Mouse (Mus musculus): ENCODE data around the gene Hunk. TPM values are rescaled to one million over a fixed set of nuclear protein-coding genes. Genes with fewer than 3 reads are reported as not detected.

The Hunk gene
- polyA plus RNA-seq, 1 experiment: 15.5 TPM

GRCm38 (mm10) chr16:90534591-90534990, 148.8 kb downstream of the Hunk start:
- Histone ChIP-seq H3K27ac (ENCODE audit: insufficient read depth, low read length) (no peak overlapping the region), H3K4me1 (ENCODE audit: control insufficient read depth, insufficient read depth, low read length) (no peaks in the 10 kb centered on the region), H3K27me3 (ENCODE audit: control insufficient read depth, insufficient read depth, low read length, poor library complexity, severe bottlenecking) (no peaks in the 10 kb centered on the region), H3K36me3 (ENCODE audit: control insufficient read depth, insufficient read depth, low read length, poor library complexity, severe bottlenecking) (no peaks in the 10 kb centered on the region), H3K9ac (ENCODE audit: low read depth, poor library complexity, severe bottlenecking) (no peak overlapping the region), H3K4me3 (ENCODE audit: low read depth, low read length) (no peak overlapping the region), H3K9me3 (replicated peaks; ENCODE audit: control insufficient read depth, insufficient read depth, low read length, poor library complexity, severe bottlenecking) (no peaks in the 10 kb centered on the region)
- TF ChIP-seq EP300 (IDR thresholded peaks at IDR 0.05; ENCODE audit: insufficient read depth, low read depth, low read length): no peak
- TF ChIP-seq POLR2A (IDR thresholded peaks at IDR 0.05; ENCODE audit: insufficient read depth, low read length): no peak
- no peak for TF ChIP-seq CTCF (IDR thresholded peaks at IDR 0.05; ENCODE audit: low read depth, low read length)

GRCm38 (mm10) chr16:90538926-90539325, 153.1 kb downstream of the Hunk start:
- no peak overlapping the region for H3K27ac ChIP-seq (ENCODE audit: insufficient read depth, low read length)
- no peaks in the 10 kb centered on the region for H3K4me1 ChIP-seq (ENCODE audit: control insufficient read depth, insufficient read depth, low read length)
- H3K4me3 ChIP-seq (ENCODE audit: low read depth, low read length): no peak overlapping the region
- H3K9me3 ChIP-seq (replicated peaks; ENCODE audit: control insufficient read depth, insufficient read depth, low read length, poor library complexity, severe bottlenecking): no peaks in the 10 kb centered on the region
- no peaks in the 10 kb centered on the region for H3K27me3 ChIP-seq (ENCODE audit: control insufficient read depth, insufficient read depth, low read length, poor library complexity, severe bottlenecking)
- no peaks in the 10 kb centered on the region for H3K36me3 ChIP-seq (ENCODE audit: control insufficient read depth, insufficient read depth, low read length, poor library complexity, severe bottlenecking)
- no peak for TF ChIP-seq POLR2A (IDR thresholded peaks at IDR 0.05; ENCODE audit: insufficient read depth, low read length)
- TF ChIP-seq CTCF (IDR thresholded peaks at IDR 0.05; ENCODE audit: low read depth, low read length): no peak
- TF ChIP-seq EP300 (IDR thresholded peaks at IDR 0.05; ENCODE audit: insufficient read depth, low read depth, low read length): no peak
- H3K9ac ChIP-seq (ENCODE audit: low read depth, poor library complexity, severe bottlenecking): no peak overlapping the region

GRCm38 (mm10) chr16:90541191-90541590, 155.4 kb downstream of the Hunk start:
- Histone ChIP-seq H3K4me1 (ENCODE audit: control insufficient read depth, insufficient read depth, low read length) (peaks cover 7% of the 10 kb centered on the region), H3K9ac (ENCODE audit: low read depth, poor library complexity, severe bottlenecking) (no peak overlapping the region), H3K36me3 (ENCODE audit: control insufficient read depth, insufficient read depth, low read length, poor library complexity, severe bottlenecking) (no peaks in the 10 kb centered on the region), H3K27ac (ENCODE audit: insufficient read depth, low read length) (no peak overlapping the region), H3K4me3 (ENCODE audit: low read depth, low read length) (no peak overlapping the region), H3K27me3 (ENCODE audit: control insufficient read depth, insufficient read depth, low read length, poor library complexity, severe bottlenecking) (no peaks in the 10 kb centered on the region), H3K9me3 (replicated peaks; ENCODE audit: control insufficient read depth, insufficient read depth, low read length, poor library complexity, severe bottlenecking) (no peaks in the 10 kb centered on the region)
- no peak for TF ChIP-seq POLR2A (IDR thresholded peaks at IDR 0.05; ENCODE audit: insufficient read depth, low read length)
- TF ChIP-seq CTCF (IDR thresholded peaks at IDR 0.05; ENCODE audit: low read depth, low read length): no peak
- TF ChIP-seq EP300 (IDR thresholded peaks at IDR 0.05; ENCODE audit: insufficient read depth, low read depth, low read length): no peak

GRCm38 (mm10) chr16:90542383-90542782, 156.6 kb downstream of the Hunk start:
- Histone ChIP-seq H3K27ac (ENCODE audit: insufficient read depth, low read length) (no peak overlapping the region), H3K36me3 (ENCODE audit: control insufficient read depth, insufficient read depth, low read length, poor library complexity, severe bottlenecking) (no peaks in the 10 kb centered on the region)

GRCm38 (mm10) chr16:90544175-90544574, 158.4 kb downstream of the Hunk start:
- Histone ChIP-seq H3K4me1 (ENCODE audit: control insufficient read depth, insufficient read depth, low read length) (peaks cover 7% of the 10 kb centered on the region), H3K9me3 (replicated peaks; ENCODE audit: control insufficient read depth, insufficient read depth, low read length, poor library complexity, severe bottlenecking) (no peaks in the 10 kb centered on the region; the same call in 1 of the 2 replicates), H3K4me3 (ENCODE audit: low read depth, low read length) (no peak overlapping the region), H3K36me3 (ENCODE audit: control insufficient read depth, insufficient read depth, low read length, poor library complexity, severe bottlenecking) (no peaks in the 10 kb centered on the region), H3K27ac (ENCODE audit: insufficient read depth, low read length) (no peak overlapping the region), H3K9ac (ENCODE audit: low read depth, poor library complexity, severe bottlenecking) (no peak overlapping the region), H3K27me3 (ENCODE audit: control insufficient read depth, insufficient read depth, low read length, poor library complexity, severe bottlenecking) (no peaks in the 10 kb centered on the region)
- TF ChIP-seq EP300 (IDR thresholded peaks at IDR 0.05; ENCODE audit: insufficient read depth, low read depth, low read length): no peak
- no peak for TF ChIP-seq CTCF (IDR thresholded peaks at IDR 0.05; ENCODE audit: low read depth, low read length)
- TF ChIP-seq POLR2A (IDR thresholded peaks at IDR 0.05; ENCODE audit: insufficient read depth, low read length): no peak

More at GRCm38 (mm10) chr16:90542383-90542782, 156.6 kb downstream of the Hunk start:
- H3K4me1 ChIP-seq (ENCODE audit: control insufficient read depth, insufficient read depth, low read length): peaks cover 7% of the 10 kb centered on the region
- H3K9me3 ChIP-seq (replicated peaks; ENCODE audit: control insufficient read depth, insufficient read depth, low read length, poor library complexity, severe bottlenecking): no peaks in the 10 kb centered on the region; the same call in 1 of the 2 replicates
- no peak overlapping the region for H3K9ac ChIP-seq (ENCODE audit: low read depth, poor library complexity, severe bottlenecking)
- no peak overlapping the region for H3K4me3 ChIP-seq (ENCODE audit: low read depth, low read length)
- no peaks in the 10 kb centered on the region for H3K27me3 ChIP-seq (ENCODE audit: control insufficient read depth, insufficient read depth, low read length, poor library complexity, severe bottlenecking)
- TF ChIP-seq POLR2A (IDR thresholded peaks at IDR 0.05; ENCODE audit: insufficient read depth, low read length) (no peak), CTCF (IDR thresholded peaks at IDR 0.05; ENCODE audit: low read depth, low read length) (no peak), EP300 (IDR thresholded peaks at IDR 0.05; ENCODE audit: insufficient read depth, low read depth, low read length) (no peak)

DNA sequence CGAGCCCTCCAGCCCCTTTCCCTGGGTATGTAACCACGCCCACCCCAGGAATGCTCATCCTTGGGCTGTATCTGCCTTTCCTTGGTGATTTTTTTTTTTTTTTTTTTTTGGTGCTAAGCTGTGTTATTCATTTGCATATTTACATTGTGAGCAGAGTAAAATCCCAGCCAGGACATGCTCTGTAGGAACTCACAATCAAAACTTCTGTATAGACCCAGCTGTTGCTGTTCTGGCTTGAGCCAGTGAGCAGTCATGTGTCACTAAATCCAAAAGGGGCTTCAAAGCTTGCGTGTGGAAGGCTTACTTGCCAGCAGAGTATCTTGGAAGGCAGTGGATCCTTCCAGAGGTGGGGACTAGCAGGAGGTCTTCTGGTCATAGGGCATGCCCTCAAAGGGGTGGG, 159.7 kb downstream of the Hunk start:
- peaks cover 7% of the 10 kb centered on the region for H3K4me1 ChIP-seq (ENCODE audit: control insufficient read depth, insufficient read depth, low read length)
- peak overlapping the region; percentile 42; the same call in 1 of the 2 replicates for H3K27ac ChIP-seq (ENCODE audit: insufficient read depth, low read length)
- H3K4me3 ChIP-seq (ENCODE audit: low read depth, low read length): no peak overlapping the region
- H3K9ac ChIP-seq (ENCODE audit: low read depth, poor library complexity, severe bottlenecking): no peak overlapping the region
- no peaks in the 10 kb centered on the region for H3K36me3 ChIP-seq (ENCODE audit: control insufficient read depth, insufficient read depth, low read length, poor library complexity, severe bottlenecking)
- H3K9me3 ChIP-seq (replicated peaks; ENCODE audit: control insufficient read depth, insufficient read depth, low read length, poor library complexity, severe bottlenecking): no peaks in the 10 kb centered on the region; the same call in 1 of the 2 replicates
- no peak for TF ChIP-seq CTCF (IDR thresholded peaks at IDR 0.05; ENCODE audit: low read depth, low read length)
- TF ChIP-seq EP300 (IDR thresholded peaks at IDR 0.05; ENCODE audit: insufficient read depth, low read depth, low read length): 0 out of 2 replicates have a peak, but pooled peaks have one; percentile 50
- no peaks in the 10 kb centered on the region for H3K27me3 ChIP-seq (ENCODE audit: control insufficient read depth, insufficient read depth, low read length, poor library complexity, severe bottlenecking)
